Mouse (Mus musculus) limb, embryonic 14.5 days (tissue): ENCODE data around the gene E2f6. TPM values are rescaled to one million over a fixed set of nuclear protein-coding genes. Genes with fewer than 3 reads are reported as not detected.

Source experiments
- ATAC-seq: fragments of 200-750 bp; cut with Nextera tagmentation; 2 replicates; pipeline ENCODE4 v1.8.0; 2017; ENCODE audit warnings: low read depth, moderate number of reproducible peaks, moderate TSS enrichment; ENCODE audit not compliant: low FRiP score
- DNase-seq: peaks from one replicate; pipeline ENCODE4 v3.0.0-alpha.2; 2015; ENCODE audit warnings: low spot score
- H3K27ac ChIP-seq: fragments of 300-500 bp; sonication (generic); replicated peaks from 2 replicates; pipeline ENCODE4 v1.5.1; 2014; ENCODE audit warnings: low read depth, mild to moderate bottlenecking, low read length, moderate library complexity, mixed read lengths
- H3K27me3 ChIP-seq: fragments of 300-500 bp; sonication (generic); 2 replicates; pipeline ENCODE4 v1.6.1; 2014; ENCODE audit warnings: low read length, mixed read lengths; ENCODE audit not compliant: control insufficient read depth, insufficient read depth
- H3K36me3 ChIP-seq: fragments of 300-500 bp; sonication (generic); 2 replicates; pipeline ENCODE4 v1.6.1; 2014; ENCODE audit warnings: mild to moderate bottlenecking, low read length, moderate library complexity, mixed read lengths; ENCODE audit not compliant: control insufficient read depth, insufficient read depth
- H3K4me1 ChIP-seq: fragments of 300-500 bp; sonication (generic); 2 replicates; pipeline ENCODE4 v1.6.1; 2014; ENCODE audit warnings: antibody characterized with exemption, low read length, mixed read lengths; ENCODE audit not compliant: control insufficient read depth, insufficient read depth
- H3K4me2 ChIP-seq: fragments of 300-500 bp; sonication (generic); replicated peaks from 2 replicates; pipeline ENCODE4 v1.6.1; 2014; ENCODE audit warnings: low read depth, mild to moderate bottlenecking, low read length, moderate library complexity; ENCODE audit not compliant: severe bottlenecking
- H3K4me3 ChIP-seq: fragments of 300-500 bp; sonication (generic); replicated peaks from 2 replicates; pipeline ENCODE4 v1.5.1; 2014; ENCODE audit warnings: low read length
- H3K9ac ChIP-seq: fragments of 300-500 bp; sonication (generic); 2 replicates; pipeline ENCODE4 v1.6.1; 2014; ENCODE audit warnings: mild to moderate bottlenecking, low read depth, low read length, moderate library complexity; ENCODE audit not compliant: severe bottlenecking
- H3K9me3 ChIP-seq: fragments of 300-500 bp; sonication (generic); 2 replicates; pipeline ENCODE4 v1.6.1; 2016; ENCODE audit warnings: low read length; ENCODE audit not compliant: control insufficient read depth
- POLR2A ChIP-seq: fragments of 200-500 bp; IDR thresholded peaks from 2 replicates; pipeline ENCODE4 v1.8.0; 2012; ENCODE audit warnings: inconsistent platforms, mild to moderate bottlenecking, moderate library complexity, borderline replicate concordance; ENCODE audit not compliant: insufficient read depth, insufficient read length; ENCODE audit errors: extremely low read depth
- WGBS: fragments of 180-500 bp; shearing (Covaris S2); extraction: QIAGEN DNeasy Blood & Tissue Kit; methylation state at CpG from one replicate; pipeline ENCODE4 v1.1.7; 2014; 5-methylcytosine and 5-hydroxymethylcytosine counted together
- polyA plus RNA-seq, 2 experiments: library from polyadenylated mRNA; depleted of rRNA in 1 of 2; stranded (reverse) in 1 of 2; unstranded in 1 of 2; fragments of >200 nt; fragmentation: Nextera tagmentation in 1 of 2; extraction: Ambion mirVana in 1 of 2; gene quantifications; 2 replicates each; pipeline versions ENCODE4 v1.2.1 to v1.2.3; 2012 to 2014

Gene E2f6
- polyA plus RNA-seq (2012; rRNA removed) (54.5 and 56.5 TPM in 2 replicates), polyA plus RNA-seq (2014; fragmentation: Nextera tagmentation; extraction: Ambion mirVana) (47.3 and 54.0 TPM in 2 replicates)

DNA sequence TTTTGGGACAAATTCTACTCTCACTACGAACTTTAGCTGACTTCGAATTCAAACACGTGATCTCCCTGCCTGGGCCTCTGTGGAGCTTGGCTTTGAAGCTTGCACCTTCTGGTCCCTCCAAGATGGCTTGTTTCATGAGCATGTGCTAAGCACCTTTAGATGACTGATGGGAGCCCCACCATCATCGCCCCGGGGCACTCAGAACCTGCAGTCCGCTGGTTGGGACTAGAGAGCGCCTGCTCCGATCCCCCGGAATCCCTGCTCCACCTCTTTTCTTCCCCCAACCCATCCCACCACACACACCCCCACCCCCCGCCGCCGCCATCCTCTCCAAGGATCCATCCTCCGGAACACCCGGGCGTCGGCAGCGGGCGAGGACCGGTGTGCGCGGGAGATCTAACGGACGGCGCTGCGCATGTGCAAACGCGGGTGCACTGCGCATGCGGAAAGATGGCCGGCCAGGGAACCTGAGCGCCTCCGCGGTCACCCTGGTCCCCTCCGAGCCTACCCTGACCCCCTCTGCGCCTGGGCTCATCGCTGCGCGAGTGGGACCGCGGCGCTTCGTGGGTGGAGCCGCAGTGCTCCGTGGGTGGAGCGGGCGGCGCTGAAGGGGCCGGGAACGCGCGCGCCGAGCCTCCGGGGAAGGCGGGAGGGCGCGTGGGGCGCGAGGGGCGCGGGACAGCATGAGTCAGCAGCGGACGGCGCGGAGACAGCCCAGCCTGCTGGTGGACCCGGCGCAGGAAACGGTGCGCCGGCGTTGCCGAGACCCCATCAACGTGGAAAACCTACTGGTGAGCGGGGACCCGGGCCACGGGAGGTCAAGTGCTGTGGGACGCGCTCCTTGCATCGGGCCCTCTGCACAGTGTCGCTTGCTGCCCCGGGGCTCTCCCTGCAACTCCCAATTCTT is at the start of gene E2f6:
E2f6 (plus strand) TSS at position 439 of the 907 bp plus-strand sequence.
- Histone ChIP-seq H3K9ac (peak within 1 kb of the TSS; percentile 85), H3K27me3 (no peaks in the 10 kb centered on the region), H3K4me3 (peak within 1 kb of the TSS; percentile 87), H3K4me2 (peak within 1 kb of the TSS; percentile 87), H3K9me3 (no peaks in the 10 kb centered on the region), H3K27ac (peak within 1 kb of the TSS; percentile 68), H3K36me3 (peaks cover 9% of the 10 kb centered on the region; the same call in 1 of the 2 replicates), H3K4me1 (peaks cover 8% of the 10 kb centered on the region)
- WGBS = 8% methylated on average over 46 of the region's 81 CpGs
- 0 out of 2 replicates have a peak, but pooled peaks have one; percentile 17 for TF ChIP-seq POLR2A
- ATAC-seq (peak; percentile 85), DNase-seq (peak; percentile 78)

DNA sequence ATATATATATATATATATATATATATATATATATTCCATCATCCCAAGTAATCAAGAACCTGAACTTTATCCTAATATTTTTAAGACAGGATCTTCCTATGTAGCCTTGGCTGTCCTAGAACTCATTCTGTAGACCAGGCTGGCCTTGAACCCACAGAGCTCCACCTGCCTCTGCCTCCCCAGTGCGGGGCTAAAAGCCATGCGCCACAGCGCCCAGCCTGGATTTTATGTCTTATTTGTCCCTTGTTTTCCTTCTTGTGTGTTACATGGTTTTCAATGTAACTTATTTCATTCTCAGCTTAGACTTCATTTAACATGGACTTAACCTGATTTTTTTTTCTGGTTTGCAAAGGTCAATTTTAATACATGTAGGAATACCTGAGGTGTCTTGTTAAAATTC is 49.3 kb upstream of the E2f6 start:
- DNase-seq = no peak
- Histone ChIP-seq H3K36me3 (no peaks in the 10 kb centered on the region), H3K4me2 (no peak overlapping the region), H3K27me3 (no peaks in the 10 kb centered on the region), H3K27ac (no peak overlapping the region), H3K9me3 (no peaks in the 10 kb centered on the region), H3K4me1 (no peaks in the 10 kb centered on the region), H3K9ac (no peak overlapping the region), H3K4me3 (no peak overlapping the region)
- no peak for ATAC-seq
- TF ChIP-seq POLR2A = no peak
- WGBS = 97% methylated on average over 3 of the region's 3 CpGs

DNA sequence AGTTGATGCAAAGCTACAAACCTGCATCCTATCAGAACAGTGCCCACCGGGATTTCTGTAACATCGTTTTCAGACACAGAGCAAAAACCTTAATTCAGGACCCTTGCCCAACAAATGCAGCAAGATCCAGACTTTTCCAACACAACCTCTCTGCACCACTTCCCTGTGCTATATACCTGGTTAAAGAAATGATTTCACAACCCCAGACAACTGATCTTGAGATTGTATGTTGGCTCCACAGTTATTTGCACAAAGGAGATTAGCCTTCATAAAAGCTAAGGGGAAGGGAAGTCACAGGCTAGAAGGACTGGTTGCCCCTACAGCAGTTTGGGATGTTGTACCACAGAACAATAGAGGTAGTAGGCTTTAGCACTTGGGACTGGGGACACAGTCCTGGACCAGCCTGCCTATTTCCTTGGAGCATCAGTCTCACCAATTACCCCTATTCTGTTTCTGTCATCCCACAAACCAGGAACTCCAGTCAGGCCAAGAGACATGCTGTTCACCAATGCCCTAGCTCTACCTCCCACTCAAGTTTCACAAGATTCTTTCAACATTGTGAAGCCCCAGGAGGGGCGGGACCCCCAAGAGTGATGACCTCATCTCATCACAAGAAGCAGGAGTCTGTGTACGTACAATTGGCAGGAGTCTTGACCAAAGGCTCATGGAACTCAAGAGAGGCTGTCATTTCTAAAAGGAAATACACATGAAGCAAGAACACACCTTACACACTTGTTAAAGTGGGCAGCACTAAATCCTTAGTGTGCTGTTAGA is 46.9 kb upstream of the E2f6 start:
- Histone ChIP-seq H3K9me3 (no peaks in the 10 kb centered on the region), H3K27ac (no peak overlapping the region), H3K4me3 (no peak overlapping the region), H3K27me3 (no peaks in the 10 kb centered on the region), H3K9ac (no peak overlapping the region), H3K36me3 (no peaks in the 10 kb centered on the region), H3K4me1 (no peaks in the 10 kb centered on the region), H3K4me2 (no peak overlapping the region)
- no peak for ATAC-seq
- WGBS = 60% methylated on average over 4 of the region's 4 CpGs
- no peak for DNase-seq
- no peak for TF ChIP-seq POLR2A

DNA sequence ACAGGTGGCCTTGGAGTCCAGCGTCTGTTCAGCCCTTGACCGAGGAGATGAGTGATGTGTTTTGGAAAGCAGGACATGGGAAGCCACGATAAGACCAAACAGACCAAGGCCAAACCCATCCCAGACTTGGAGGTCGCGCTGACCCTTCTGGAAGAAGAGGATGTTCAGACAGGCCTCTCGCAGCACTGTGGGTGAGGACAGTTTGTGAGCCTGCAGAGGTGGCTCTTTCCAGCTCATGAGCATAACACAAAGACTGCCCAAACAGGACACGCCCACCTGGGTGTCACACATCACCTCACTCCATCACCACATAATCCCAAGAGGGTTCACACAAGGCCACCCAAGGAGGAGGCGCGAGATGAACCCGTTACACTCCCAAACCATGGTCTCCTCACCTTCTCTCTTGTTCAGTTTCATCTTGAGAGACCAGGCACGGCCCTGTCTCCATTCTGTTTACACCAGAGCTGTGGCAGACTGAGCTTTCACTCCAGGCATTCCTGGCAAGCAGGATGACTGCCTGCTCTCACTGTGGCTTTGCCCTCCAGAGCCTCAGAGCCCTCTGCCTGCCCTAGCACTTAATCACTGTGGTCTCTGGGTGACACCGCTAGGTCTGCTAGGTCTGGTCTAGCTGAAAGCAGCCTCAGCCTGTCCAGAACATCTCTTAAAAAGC is 45.9 kb upstream of the E2f6 start:
- DNase-seq (no peak), ATAC-seq (no peak)
- WGBS = 84% methylated on average over 12 of the region's 12 CpGs
- Histone ChIP-seq H3K4me1 (no peaks in the 10 kb centered on the region), H3K4me3 (no peak overlapping the region), H3K9me3 (no peaks in the 10 kb centered on the region), H3K36me3 (no peaks in the 10 kb centered on the region), H3K4me2 (no peak overlapping the region), H3K27ac (no peak overlapping the region), H3K27me3 (no peaks in the 10 kb centered on the region), H3K9ac (no peak overlapping the region)
- no peak for TF ChIP-seq POLR2A

DNA sequence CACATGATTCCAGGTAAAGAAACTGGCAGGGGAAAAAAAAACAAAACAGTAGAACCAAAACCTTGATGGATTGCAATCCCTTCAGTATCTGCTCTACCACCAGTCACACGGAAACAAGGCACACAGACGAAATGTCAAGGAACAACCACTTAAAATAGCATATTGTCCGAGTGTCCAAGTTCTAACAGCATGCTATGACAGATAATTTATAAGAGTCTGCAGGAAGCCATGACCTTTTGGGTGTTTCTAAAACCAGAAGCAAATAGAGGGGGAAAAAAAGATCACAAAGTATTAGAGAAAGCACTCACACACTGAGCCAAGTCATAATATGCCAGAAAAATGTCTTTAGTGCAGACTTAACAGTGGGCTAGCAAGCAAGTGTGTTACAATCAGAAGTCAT is 42.5 kb upstream of the E2f6 start:
- Histone ChIP-seq H3K9ac (no peak overlapping the region), H3K36me3 (no peaks in the 10 kb centered on the region), H3K4me2 (no peak overlapping the region), H3K9me3 (no peaks in the 10 kb centered on the region), H3K27me3 (no peaks in the 10 kb centered on the region), H3K27ac (no peak overlapping the region), H3K4me1 (no peaks in the 10 kb centered on the region), H3K4me3 (no peak overlapping the region)
- WGBS = 62% methylated on average over 3 of the region's 3 CpGs
- DNase-seq (no peak), ATAC-seq (no peak)
- TF ChIP-seq POLR2A = no peak
